Mouse (Mus musculus): ENCODE measurements around the gene Pnkp.

Gene Pnkp

GRCm38 (mm10) chr7:44849416-44850111 is 7.4 kb upstream of the Pnkp start:
- in situ Hi-C loops (cut with MboI; ENCODE audit: low pct_unique_long_range_greater_than_20kb in 1 of 2, low sequenced_read_pairs in 2 of 2, unreplicated experiment in 1 of 2) = loop anchor here in 1 of 2 experiments (10.0 kb wide), 1 partner anchor 295 kb away; the partner anchor contains the start of gene Nr1h2

GRCm38 (mm10) chr7:44850146-44850545 is 6.8 kb upstream of the Pnkp start:
- in situ Hi-C loops (cut with MboI; ENCODE audit: low pct_unique_long_range_greater_than_20kb in 1 of 2, low sequenced_read_pairs in 2 of 2, unreplicated experiment in 1 of 2) = loop anchor here in 1 of 2 experiments (10.0 kb wide), 1 partner anchor 295 kb away; the partner anchor contains the start of gene Nr1h2

- in situ Hi-C loops (cut with MboI; ENCODE audit: low pct_unique_long_range_greater_than_20kb in 1 of 2, low sequenced_read_pairs in 2 of 2, unreplicated experiment in 1 of 2) = loop anchor here in 1 of 2 experiments (10.0 kb wide), 1 partner anchor 296 kb away; the partner anchor contains the start of gene Nr1h2
Measured at GRCm38 (mm10) chr7:44850789-44851624, 5.9 kb upstream of the Pnkp start.

- in situ Hi-C loops (cut with MboI; ENCODE audit: low pct_unique_long_range_greater_than_20kb in 1 of 2, low sequenced_read_pairs in 2 of 2, unreplicated experiment in 1 of 2) = loop anchor here in 1 of 2 experiments (10.0 kb wide), 1 partner anchor 297 kb away; the partner anchor contains the start of gene Nr1h2
Measured at GRCm38 (mm10) chr7:44851625-44852234, 5.2 kb upstream of the Pnkp start.

GRCm38 (mm10) chr7:44852259-44853027 is 4.5 kb upstream of the Pnkp start:
- in situ Hi-C loops (cut with MboI; ENCODE audit: low pct_unique_long_range_greater_than_20kb in 1 of 2, low sequenced_read_pairs in 2 of 2, unreplicated experiment in 1 of 2) = loop anchor here in 1 of 2 experiments (10.0 kb wide), 1 partner anchor 298 kb away; the partner anchor contains the start of gene Nr1h2

- in situ Hi-C loops (cut with MboI; ENCODE audit: low pct_unique_long_range_greater_than_20kb in 1 of 2, low sequenced_read_pairs in 2 of 2, unreplicated experiment in 1 of 2) = loop anchor here in 1 of 2 experiments (10.0 kb wide), 1 partner anchor 298 kb away; the partner anchor contains the start of gene Nr1h2
Measured at GRCm38 (mm10) chr7:44853065-44853464, 3.9 kb upstream of the Pnkp start.

- in situ Hi-C loops (cut with MboI; ENCODE audit: low pct_unique_long_range_greater_than_20kb in 1 of 2, low sequenced_read_pairs in 2 of 2, unreplicated experiment in 1 of 2) = loop anchor here in 1 of 2 experiments (10.0 kb wide), 1 partner anchor 299 kb away; the partner anchor contains the start of gene Nr1h2
Measured at GRCm38 (mm10) chr7:44853596-44854355, 3.2 kb upstream of the Pnkp start.

- in situ Hi-C loops (cut with MboI; ENCODE audit: low pct_unique_long_range_greater_than_20kb in 1 of 2, low sequenced_read_pairs in 2 of 2, unreplicated experiment in 1 of 2) = loop anchor here in 1 of 2 experiments (10.0 kb wide), 1 partner anchor 300 kb away; the partner anchor contains the start of gene Nr1h2
Measured at GRCm38 (mm10) chr7:44854356-44855031, 2.4 kb upstream of the Pnkp start.

GRCm38 (mm10) chr7:44855036-44855435 is 1.9 kb upstream of the Pnkp start:
- in situ Hi-C loops (cut with MboI; ENCODE audit: low pct_unique_long_range_greater_than_20kb in 1 of 2, low sequenced_read_pairs in 2 of 2, unreplicated experiment in 1 of 2) = loop anchor here in 1 of 2 experiments (10.0 kb wide), 1 partner anchor 300 kb away; the partner anchor contains the start of gene Nr1h2

- in situ Hi-C loops (cut with MboI; ENCODE audit: low pct_unique_long_range_greater_than_20kb in 1 of 2, low sequenced_read_pairs in 2 of 2, unreplicated experiment in 1 of 2) = loop anchor here in 1 of 2 experiments (10.0 kb wide), 1 partner anchor 302 kb away; the partner anchor contains the start of gene Nr1h2
Measured at GRCm38 (mm10) chr7:44856265-44856916, 548 bp upstream of the Pnkp start.

GRCm38 (mm10) chr7:44857905-44858304 is 966 bp downstream of the Pnkp start:
- in situ Hi-C loops (cut with MboI; ENCODE audit: low pct_unique_long_range_greater_than_20kb in 1 of 2, low sequenced_read_pairs in 2 of 2, unreplicated experiment in 1 of 2) = loop anchor here in 1 of 2 experiments (10.0 kb wide), 1 partner anchor 303 kb away; the partner anchor contains the start of gene Nr1h2

- in situ Hi-C loops (cut with MboI; ENCODE audit: low pct_unique_long_range_greater_than_20kb in 1 of 2, low sequenced_read_pairs in 2 of 2, unreplicated experiment in 1 of 2) = loop anchor here in 1 of 2 experiments (10.0 kb wide), 1 partner anchor 305 kb away; the partner anchor contains the start of gene Nr1h2
Measured at GRCm38 (mm10) chr7:44859896-44860295, 3.0 kb downstream of the Pnkp start.

GRCm38 (mm10) chr7:44860576-44861428 is 3.9 kb downstream of the Pnkp start:
- in situ Hi-C loops (cut with MboI; ENCODE audit: low pct_unique_long_range_greater_than_20kb in 1 of 2, low sequenced_read_pairs in 2 of 2, unreplicated experiment in 1 of 2) = no loop called here

- in situ Hi-C loops (cut with MboI; ENCODE audit: low pct_unique_long_range_greater_than_20kb in 1 of 2, low sequenced_read_pairs in 2 of 2, unreplicated experiment in 1 of 2) = no loop called here
Measured at GRCm38 (mm10) chr7:44861429-44861816, 4.5 kb downstream of the Pnkp start.

GRCm38 (mm10) chr7:44862434-44862833 is 5.5 kb downstream of the Pnkp start:
- in situ Hi-C loops (cut with MboI; ENCODE audit: low pct_unique_long_range_greater_than_20kb in 1 of 2, low sequenced_read_pairs in 2 of 2, unreplicated experiment in 1 of 2) = no loop called here

All from mouse embryonic stem cell (cell line).